Mouse (Mus musculus) liver, embryonic 14.5 days (tissue): ENCODE results near the gene Nfia.

Source experiments
- CTCF ChIP-seq: IDR thresholded peaks from 2 replicates; pipeline ENCODE4 v1.5.1; 2016; ENCODE audit warnings: antibody characterized with exemption, low read depth, control low read depth
- EP300 ChIP-seq: IDR thresholded peaks from 2 replicates; pipeline ENCODE4 v1.6.1; 2016; ENCODE audit warnings: antibody characterized with exemption, low read depth

DNA sequence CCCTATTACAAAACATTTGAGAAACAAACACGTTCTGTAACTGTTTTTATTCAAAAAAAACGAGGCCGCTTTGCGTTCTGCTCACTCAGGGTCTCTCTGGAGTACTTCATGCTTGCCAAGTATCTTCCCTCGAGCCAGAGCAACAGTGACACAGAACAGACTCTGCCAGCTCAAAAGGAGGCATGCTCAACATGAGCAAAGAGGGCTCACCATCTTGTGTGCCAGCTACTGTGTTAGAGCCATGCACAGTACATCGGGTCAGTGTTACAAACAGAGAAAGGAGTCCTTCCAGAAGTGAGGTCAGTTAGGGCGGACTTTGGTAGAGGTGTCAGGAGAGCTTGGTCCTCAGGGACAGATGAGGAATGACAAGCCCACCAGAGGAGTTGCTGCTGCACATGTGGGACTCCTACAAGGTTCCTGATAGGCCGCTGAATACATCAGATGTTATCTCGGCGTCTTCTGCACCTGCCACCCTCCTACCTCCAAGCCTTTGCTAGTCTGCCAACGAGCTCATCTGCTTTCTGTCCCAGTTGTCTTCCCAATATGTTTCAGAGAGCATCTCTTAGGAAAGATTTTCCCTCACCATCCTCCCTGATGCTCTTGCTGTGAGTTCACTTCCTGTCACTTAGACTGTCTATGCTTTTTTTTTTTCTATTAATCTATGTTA is 224.8 kb downstream of the Nfia start:
- TF ChIP-seq CTCF (no peak), EP300 (no peak)
